Mouse (Mus musculus) left cerebral cortex, adult 2 months (tissue): Measurements from ENCODE around the gene Fbxl7. TPM values are rescaled to one million over a fixed set of nuclear protein-coding genes. Genes with fewer than 3 reads are reported as not detected.

Source experiments
- DNase-seq, 2 experiments: peaks; one replicate each; pipeline ENCODE4 v3.0.0; 2021 to 2022; ENCODE audit warnings: low spot score in 2 of 2, mixed read lengths in 1 of 2; ENCODE audit errors: extremely low spot score in 1 of 2
- H3K27ac ChIP-seq: fragments of 200-600 bp; 2 replicates; pipeline ENCODE4 v1.8.1; 2022
- H3K4me3 ChIP-seq: fragments of 200-600 bp; 2 replicates; pipeline ENCODE4 v1.8.1; 2022
- CTCF ChIP-seq: fragments of 200-600 bp; IDR thresholded peaks from 2 replicates; pipeline ENCODE4 v1.8.1; 2022; ENCODE audit warnings: antibody characterized with exemption, mild to moderate bottlenecking, moderate library complexity
- intact Hi-C: fragments of 180-260 bp; cut with DNase I; formaldehyde crosslinking; loops from one replicate; pipeline ENCODE4 v1.15.1; 2025
- total RNA-seq, 2 experiments: library from RNA; stranded (reverse); gene quantifications; 2 replicates each; pipeline ENCODE4 v1.2.3; 2021

Gene Fbxl7
- total RNA-seq, 2 experiments from 2014 or later, result 1.9 to 2.3 TPM

DNA sequence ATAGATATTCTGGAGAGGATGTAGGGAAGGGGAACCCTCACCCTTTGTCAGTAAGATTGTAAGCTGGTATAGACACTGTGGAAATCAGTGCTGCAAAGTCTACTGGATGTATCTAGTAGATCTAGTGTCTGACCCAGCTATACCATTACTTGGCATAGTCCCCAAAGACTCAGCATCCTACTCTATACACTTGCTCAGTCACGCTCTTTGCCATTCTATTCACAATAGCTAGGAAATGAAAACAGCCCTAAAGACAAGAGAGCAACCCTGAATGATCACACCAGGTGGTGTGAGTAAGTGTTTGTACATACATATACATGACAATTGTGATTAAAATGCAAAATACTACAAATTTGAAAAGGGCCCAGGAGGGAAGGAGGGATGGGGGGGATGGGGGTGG lies 23.1 kb downstream of the Fbxl7 start:
- no peak overlapping the region for H3K27ac ChIP-seq
- TF ChIP-seq CTCF, result no peak
- intact Hi-C loops, result no loop called here
- H3K4me3 ChIP-seq, result no peak overlapping the region
- no peak for DNase-seq

DNA sequence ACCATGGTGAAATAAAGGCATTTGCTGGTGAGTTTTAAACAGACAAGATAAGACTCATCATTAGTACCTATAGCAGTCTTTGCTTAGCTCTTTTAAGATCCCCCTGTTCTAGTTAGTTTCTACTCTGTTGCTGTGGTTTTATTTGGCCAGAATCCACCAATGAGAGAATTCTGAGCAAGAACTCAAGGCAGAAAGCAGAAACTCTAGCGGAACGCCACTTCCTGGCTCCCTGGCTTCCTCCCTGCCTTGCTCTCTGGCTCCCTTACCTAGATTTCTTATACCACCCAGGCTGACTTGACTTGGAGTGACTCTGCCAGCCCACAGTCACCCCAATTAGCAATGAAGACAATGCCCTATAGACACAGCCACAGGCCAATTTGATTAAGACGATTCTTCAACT lies 26.2 kb downstream of the Fbxl7 start:
- no peak for DNase-seq
- Histone ChIP-seq H3K4me3 (no peak overlapping the region), H3K27ac (no peak overlapping the region)
- TF ChIP-seq CTCF, result no peak
- intact Hi-C loops, result no loop called here

DNA sequence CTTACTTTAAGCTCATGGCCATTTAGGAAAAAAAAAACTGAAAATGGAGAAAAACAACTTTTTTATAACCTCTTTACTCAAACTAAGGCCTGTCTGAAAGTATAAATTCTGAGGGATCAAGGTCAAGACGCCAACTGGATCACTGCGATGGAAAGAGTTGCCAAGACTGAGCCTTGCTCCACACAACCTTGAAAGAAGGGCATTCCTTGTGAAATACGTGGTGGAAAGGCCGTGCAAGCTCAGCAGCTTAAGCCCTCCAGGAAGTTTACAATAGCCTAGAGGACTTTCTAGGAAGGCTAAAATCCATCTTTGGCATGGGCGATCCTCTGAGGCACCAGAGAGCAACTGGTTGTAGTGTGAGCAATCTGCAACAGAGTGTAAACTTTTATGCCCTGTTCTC lies 27.9 kb downstream of the Fbxl7 start:
- no peak overlapping the region for H3K27ac ChIP-seq
- no peak overlapping the region for H3K4me3 ChIP-seq
- TF ChIP-seq CTCF, result no peak
- DNase-seq, result no peak
- intact Hi-C loops, result no loop called here

DNA sequence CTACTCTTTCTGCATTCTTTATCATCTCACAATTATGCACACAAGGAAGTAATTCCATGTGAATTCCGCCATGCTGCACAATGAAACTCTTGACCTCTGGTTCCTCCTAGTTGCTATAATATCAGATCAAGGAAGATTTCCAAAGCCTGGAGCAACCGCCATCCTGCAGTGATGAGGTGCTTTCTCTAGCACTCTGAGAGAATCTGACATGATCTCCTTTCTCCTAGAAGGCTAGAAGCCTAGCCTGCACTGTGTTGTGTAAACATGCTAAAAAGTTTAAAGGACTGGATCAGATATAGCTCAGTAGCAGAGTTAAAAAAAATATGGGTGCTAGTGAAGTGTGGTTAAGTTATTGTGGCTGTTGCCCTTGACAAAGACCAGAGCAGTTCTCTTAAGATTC lies 33.2 kb downstream of the Fbxl7 start:
- no peak for DNase-seq
- no peak for TF ChIP-seq CTCF
- Histone ChIP-seq H3K27ac (no peak overlapping the region), H3K4me3 (no peak overlapping the region)
- intact Hi-C loops, result no loop called here

DNA sequence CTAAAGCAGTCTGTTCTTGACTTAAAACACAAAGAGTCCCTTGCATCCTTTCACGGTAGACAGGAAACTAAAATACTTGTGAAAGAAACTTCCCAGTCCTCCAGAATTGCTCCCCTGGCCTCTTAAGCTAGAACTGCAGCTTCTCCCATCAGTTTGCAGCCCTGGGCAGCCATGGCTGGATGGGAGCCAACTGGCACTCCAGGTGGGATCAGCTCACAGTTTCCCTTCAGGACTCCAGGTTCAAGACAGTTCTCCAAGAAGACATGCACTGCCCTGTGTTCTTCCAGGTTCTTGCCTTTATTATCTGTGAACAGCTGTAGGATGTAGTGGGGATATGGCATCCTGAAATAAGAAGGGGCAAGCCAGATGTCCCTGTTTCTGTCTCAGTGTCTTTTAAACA lies 45.8 kb downstream of the Fbxl7 start:
- TF ChIP-seq CTCF, result no peak
- no peak for DNase-seq
- intact Hi-C loops, result no loop called here
- H3K4me3 ChIP-seq, result no peak overlapping the region
- H3K27ac ChIP-seq, result no peak overlapping the region

DNA sequence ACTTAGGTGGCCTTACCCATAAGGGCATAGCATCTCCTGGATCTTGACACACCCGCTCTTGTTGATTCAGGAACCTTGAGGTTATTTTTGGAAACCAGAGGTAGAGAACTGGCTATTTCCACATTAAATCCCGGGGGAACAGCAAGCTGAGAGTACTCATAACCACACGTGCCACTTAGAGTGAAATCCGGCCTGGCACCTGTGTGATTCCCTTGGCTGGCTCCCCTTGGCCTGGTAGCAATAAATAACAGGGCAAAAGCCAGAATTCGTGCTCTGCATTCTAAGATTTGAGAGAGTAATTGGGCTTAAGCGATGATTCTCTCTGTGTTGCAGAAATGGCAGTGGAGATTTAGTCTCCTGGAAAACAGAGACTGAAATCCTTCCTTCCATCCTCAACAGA lies 53.2 kb downstream of the Fbxl7 start:
- H3K4me3 ChIP-seq, result no peak overlapping the region
- no peak for DNase-seq
- TF ChIP-seq CTCF, result no peak
- H3K27ac ChIP-seq, result no peak overlapping the region
- intact Hi-C loops, result no loop called here

DNA sequence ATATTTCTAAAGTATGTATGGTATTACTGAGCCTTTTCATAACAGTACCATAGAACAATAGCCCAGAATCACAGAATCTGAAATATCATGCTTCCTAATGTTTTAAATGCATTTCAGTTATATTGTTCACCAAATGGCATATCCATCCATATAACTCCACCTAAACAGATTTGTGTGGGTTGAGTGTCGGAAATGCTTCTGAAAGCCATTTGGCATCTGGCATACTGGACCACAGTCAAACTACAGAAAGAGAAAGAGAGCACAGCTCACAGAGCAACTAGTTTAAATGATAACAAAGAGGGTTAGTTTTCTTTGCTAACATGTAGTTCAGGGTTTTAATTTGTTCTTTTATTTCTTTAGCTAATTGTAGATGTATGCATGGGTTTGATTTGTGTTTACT lies 57.0 kb downstream of the Fbxl7 start:
- TF ChIP-seq CTCF, result no peak
- no peak overlapping the region for H3K27ac ChIP-seq
- DNase-seq, result no peak
- H3K4me3 ChIP-seq, result no peak overlapping the region
- intact Hi-C loops, result no loop called here

DNA sequence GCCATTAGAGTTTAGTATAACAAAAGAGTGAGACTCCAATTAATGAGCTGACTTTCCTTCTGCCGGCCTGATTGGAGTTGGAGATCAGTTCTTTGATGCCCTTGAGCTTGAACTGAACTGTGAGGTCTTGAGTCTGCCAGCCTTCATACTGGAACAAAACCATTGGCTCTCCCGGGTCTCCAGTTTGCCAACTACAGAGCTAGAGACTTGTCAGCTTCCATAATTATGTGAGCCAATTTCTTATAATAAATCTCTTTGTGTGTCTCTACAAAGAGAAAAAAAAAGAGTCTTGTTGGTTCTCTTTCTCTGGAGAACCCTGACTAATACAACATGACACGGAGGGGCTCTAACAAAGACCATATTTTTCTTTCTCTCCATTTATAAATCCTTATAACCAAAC lies 58.2 kb downstream of the Fbxl7 start:
- no peak for TF ChIP-seq CTCF
- DNase-seq, result no peak
- Histone ChIP-seq H3K27ac (no peak overlapping the region), H3K4me3 (no peak overlapping the region)
- intact Hi-C loops, result no loop called here

DNA sequence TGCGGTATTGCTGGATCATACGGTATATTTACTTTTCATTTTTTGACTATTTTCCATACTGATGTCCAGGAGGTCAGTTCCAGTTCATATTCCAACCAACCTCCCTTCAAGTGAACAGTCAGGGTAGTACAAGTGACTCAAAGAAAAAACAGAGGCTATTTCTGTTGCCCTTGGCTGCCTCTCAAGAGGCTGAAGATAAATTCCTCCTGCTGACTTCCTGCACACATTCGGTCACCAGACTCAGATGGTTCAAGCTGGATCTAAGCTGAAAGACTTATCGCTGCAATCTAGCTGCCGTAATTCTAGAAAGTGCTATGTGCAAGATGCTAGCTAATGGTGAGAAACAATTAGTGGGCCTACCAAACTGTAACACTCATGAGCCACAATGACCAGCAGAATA lies 61.0 kb downstream of the Fbxl7 start:
- TF ChIP-seq CTCF, result no peak
- no peak overlapping the region for H3K27ac ChIP-seq
- DNase-seq, result no peak
- H3K4me3 ChIP-seq, result no peak overlapping the region
- intact Hi-C loops, result no loop called here

DNA sequence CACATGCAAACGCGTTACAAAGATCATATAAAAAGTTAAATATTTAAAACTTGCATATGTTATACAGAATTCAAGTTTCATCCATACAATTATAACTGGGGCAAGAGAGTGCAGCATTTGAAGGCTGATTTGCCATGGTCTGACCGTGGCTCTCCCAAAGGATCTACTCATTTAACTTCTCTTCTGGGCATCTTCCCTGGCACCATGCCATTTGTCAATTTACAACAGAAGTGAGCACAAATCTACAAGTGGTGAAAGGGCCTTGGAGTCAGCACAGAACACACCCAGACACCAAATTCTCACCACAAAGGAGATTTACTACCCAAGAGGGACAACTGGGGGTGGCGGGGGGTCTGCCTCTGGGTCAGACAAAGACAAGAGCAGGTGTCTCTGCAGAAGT lies 64.2 kb downstream of the Fbxl7 start:
- no peak for TF ChIP-seq CTCF
- intact Hi-C loops, result no loop called here
- Histone ChIP-seq H3K4me3 (no peak overlapping the region), H3K27ac (no peak overlapping the region)
- no peak for DNase-seq

DNA sequence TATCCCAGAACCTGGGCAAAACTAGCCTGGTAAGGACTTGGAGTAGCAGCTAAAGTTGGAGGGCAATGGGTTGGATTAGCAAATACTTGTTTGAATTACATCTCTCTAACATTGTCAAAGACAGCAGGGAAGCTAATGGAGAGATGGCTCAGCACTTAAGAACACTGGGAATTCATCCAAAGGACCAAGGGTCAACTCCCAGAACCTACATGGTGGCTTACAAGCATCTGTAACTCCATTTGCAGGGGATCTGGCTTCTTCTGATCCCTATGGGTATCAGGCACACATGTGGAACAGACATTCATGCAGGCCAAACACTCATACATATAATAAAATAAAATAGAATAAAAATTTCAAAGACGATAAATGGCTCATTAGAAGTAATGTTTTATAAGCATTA lies 78.4 kb downstream of the Fbxl7 start:
- DNase-seq, result no peak
- intact Hi-C loops, result no loop called here
- no peak for TF ChIP-seq CTCF

DNA sequence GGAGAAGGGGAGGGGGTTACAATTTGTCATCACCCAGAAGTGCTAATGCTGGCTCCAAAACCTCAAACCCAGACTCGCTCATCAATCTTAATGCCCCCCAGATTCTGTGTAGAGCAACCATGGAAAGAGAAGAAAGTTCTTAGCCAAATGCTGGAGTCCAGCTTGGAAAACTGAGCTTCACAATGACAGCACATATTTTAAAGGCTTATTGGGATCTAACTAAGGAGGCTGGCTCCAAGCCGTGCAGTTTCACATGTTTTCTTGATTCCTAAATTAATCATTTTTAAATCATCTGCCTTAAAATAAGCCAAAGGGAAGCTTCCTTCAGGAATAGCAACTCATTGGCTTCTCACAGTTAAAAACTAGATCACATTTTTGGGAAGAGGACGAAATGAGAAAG lies 82.5 kb downstream of the Fbxl7 start:
- DNase-seq, result no peak
- no peak overlapping the region for H3K4me3 ChIP-seq
- TF ChIP-seq CTCF, result no peak
- intact Hi-C loops, result no loop called here
- H3K27ac ChIP-seq, result no peak overlapping the region

More for the DNA sequence above, 78.4 kb downstream of the Fbxl7 start:
- Histone ChIP-seq H3K27ac (no peak overlapping the region), H3K4me3 (no peak overlapping the region)

DNA sequence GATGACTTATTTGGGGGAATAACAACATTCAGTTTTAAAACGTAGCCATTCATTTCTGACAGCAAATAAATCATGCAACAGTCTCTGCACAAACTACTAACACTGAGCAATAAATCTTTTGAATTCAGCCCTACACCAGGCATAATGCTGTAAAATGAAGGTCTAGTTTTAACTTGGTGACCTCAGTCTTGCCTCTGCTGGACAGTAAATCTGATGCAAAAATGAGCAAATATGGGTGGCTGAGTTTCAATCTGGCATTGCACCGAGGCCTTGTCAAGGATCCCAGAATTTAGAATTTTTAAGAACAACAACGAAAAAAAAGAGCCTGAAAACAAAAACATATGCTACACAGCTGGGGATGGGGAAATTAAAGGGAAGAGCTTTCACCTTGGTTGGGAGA lies 85.8 kb downstream of the Fbxl7 start:
- Histone ChIP-seq H3K27ac (no peak overlapping the region), H3K4me3 (no peak overlapping the region)
- intact Hi-C loops, result no loop called here
- TF ChIP-seq CTCF, result no peak
- DNase-seq, result no peak

DNA sequence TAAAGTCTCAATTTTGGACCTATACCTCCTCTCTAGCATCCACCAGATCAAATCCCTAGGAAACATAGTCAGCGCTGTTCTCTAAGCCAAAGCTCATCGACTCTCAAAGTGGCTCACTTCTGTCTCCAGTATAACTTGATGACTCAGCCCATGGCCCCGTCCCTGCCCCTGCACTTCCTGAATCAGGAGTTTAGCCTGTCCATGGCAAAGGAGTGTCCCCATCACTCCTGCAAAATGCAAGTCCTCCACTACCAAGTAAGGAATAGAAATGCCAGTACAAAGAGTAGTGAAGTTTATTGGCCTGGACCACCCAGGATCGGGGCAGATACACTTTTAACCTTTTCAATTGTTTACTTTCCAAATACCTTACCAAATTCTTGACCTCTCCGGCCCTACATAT lies 91.3 kb downstream of the Fbxl7 start:
- DNase-seq, result no peak
- intact Hi-C loops, result loop anchor here (5.0 kb wide), 1 partner anchor 93 kb away; the partner anchor contains the start of gene Fbxl7
- Histone ChIP-seq H3K27ac (no peak overlapping the region), H3K4me3 (no peak overlapping the region)
- TF ChIP-seq CTCF, result no peak
